Mouse (Mus musculus): ENCODE data around the gene Fat4.

GRCm38 (mm10) chr3:38989181-38989580 lies 102.4 kb downstream of the Fat4 start:
- TF ChIP-seq CTCF (IDR thresholded peaks at IDR 0.05; ENCODE audit: low read depth) (no peak), EP300 (IDR thresholded peaks at IDR 0.05; ENCODE audit: low read depth) (no peak)
